Comparison of ENCODE assay signal across 8 mouse cellular contexts in the genomic region with DNA sequence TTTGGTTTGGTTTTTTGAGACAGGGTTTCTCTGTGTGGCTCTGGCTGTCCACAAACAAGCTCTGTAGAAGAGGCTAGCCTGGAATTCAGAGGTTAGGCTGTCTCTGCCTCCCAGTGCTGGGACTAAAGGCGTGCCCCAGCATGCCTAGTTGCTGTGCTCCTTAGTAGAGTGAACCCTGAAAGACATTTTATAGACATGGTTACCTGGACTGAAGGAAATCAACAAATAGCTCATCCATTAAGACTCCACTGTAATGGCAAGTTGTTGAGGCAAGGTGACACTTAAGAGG. TPM values are rescaled to one million over a fixed set of nuclear protein-coding genes. Genes with fewer than 3 reads are reported as not detected.
DNase-seq lines count a peak whose midpoint lies in the region; ATAC-seq and TF ChIP-seq lines count a peak whose summit lies in the region.

No protein-coding gene starts in this region.

- no peak for DNase-seq in lung, postnatal 0 days (ENCODE audit: low spot score)
- DNase-seq in lung, postnatal 4 days: no peak
- no peak for DNase-seq in left cerebral cortex, adult 18-20 months (ENCODE audit: low spot score in 2 of 2)
- DNase-seq in frontal cortex, postnatal 36 days (ENCODE audit: low spot score in 2 of 2): no peak
- DNase-seq in B cell, adult 2 months: no peak

- H3K4me3 ChIP-seq in lung, postnatal 0 days (ENCODE audit: low read depth, low read length): peak overlapping the region; percentile 100; the same call in 1 of the 2 replicates
- peak overlapping the region; percentile 68; the same call in 1 of the 2 replicates for H3K4me3 ChIP-seq in cortical plate, adult 2 months (ENCODE audit: insufficient read depth, low read length)
- H3K4me3 ChIP-seq in hindbrain, embryonic 12.5 days: peak overlapping the region; percentile 88

- TF ChIP-seq CTCF in lung, postnatal 0 days (IDR thresholded peaks at IDR 0.05): no peak
- no peak for TF ChIP-seq CTCF in cortical plate, adult 2 months (IDR thresholded peaks at IDR 0.05; ENCODE audit: extremely low read depth, insufficient read depth, low read length)

- H3K27me3 ChIP-seq in lung, postnatal 0 days (replicated peaks; ENCODE audit: insufficient read depth, low read length): no peaks in the 10 kb centered on the region
- H3K27me3 ChIP-seq in hindbrain, embryonic 12.5 days: no peaks in the 10 kb centered on the region

- no peaks in the 10 kb centered on the region for H3K36me3 ChIP-seq in lung, postnatal 0 days (ENCODE audit: insufficient read depth, low read length)
- H3K36me3 ChIP-seq in hindbrain, embryonic 12.5 days: no peaks in the 10 kb centered on the region

- 17% methylated on average over 1 of the region's 1 CpGs for WGBS in lung, postnatal 0 days
- WGBS in hindbrain, embryonic 12.5 days: 39% methylated on average over 1 of the region's 1 CpGs

- no peak for TF ChIP-seq POLR2A in cortical plate, adult 2 months (IDR thresholded peaks at IDR 0.05; ENCODE audit: extremely low read depth, insufficient read depth, low read length)

- no peak for TF ChIP-seq EP300 in lung, postnatal 0 days (IDR thresholded peaks at IDR 0.05)

- peak overlapping the region; percentile 63 for H3K4me2 ChIP-seq in lung, postnatal 0 days (replicated peaks; ENCODE audit: low read depth, low read length)
- H3K4me2 ChIP-seq in hindbrain, embryonic 12.5 days (replicated peaks): peak overlapping the region; percentile 62

- no peaks in the 10 kb centered on the region; the same call in 1 of the 2 replicates for H3K4me1 ChIP-seq in lung, postnatal 0 days (ENCODE audit: insufficient read depth, low read depth, low read length)
- no peaks in the 10 kb centered on the region for H3K4me1 ChIP-seq in cortical plate, adult 2 months (ENCODE audit: control insufficient read depth, insufficient read depth, low read length)
- peaks cover 16% of the 10 kb centered on the region for H3K4me1 ChIP-seq in hindbrain, embryonic 12.5 days

- no peak overlapping the region for H3K9ac ChIP-seq in lung, postnatal 0 days (replicated peaks; ENCODE audit: low read depth)
- peak overlapping the region; percentile 45; the same call in 1 of the 2 replicates for H3K9ac ChIP-seq in hindbrain, embryonic 12.5 days

- ATAC-seq in lung, postnatal 0 days: no peak
- ATAC-seq in hindbrain, embryonic 12.5 days (ENCODE audit: low FRiP score): 0 out of 2 replicates have a peak, but pooled peaks have one; percentile 2
- peak; percentile 4; the same call in 1 of the 2 replicates for ATAC-seq in megakaryocyte progenitor cell, adult 5-6 weeks (replicated peaks; ENCODE audit: poor library complexity)

- H3K9me3 ChIP-seq in lung, postnatal 0 days (ENCODE audit: low read length): no peaks in the 10 kb centered on the region
- no peaks in the 10 kb centered on the region for H3K9me3 ChIP-seq in hindbrain, embryonic 12.5 days (replicated peaks)

- H3K27ac ChIP-seq in lung, postnatal 0 days (ENCODE audit: low read length): no peak overlapping the region
- H3K27ac ChIP-seq in cortical plate, adult 2 months (ENCODE audit: insufficient read depth, low read length): no peak overlapping the region
- no peak overlapping the region for H3K27ac ChIP-seq in hindbrain, embryonic 12.5 days

RNA-seq across cellular contexts. Expression of a gene that starts 0.8 kb away (rescaled TPM):
- polyA plus RNA-seq in lung, postnatal 0 days (2015; fragmentation: Nextera tagmentation; extraction: Ambion mirVana): 62.6 and 68.8 TPM in 2 replicates
- 74.9 and 79.3 TPM in 2 replicates for polyA plus RNA-seq in cortical plate, adult 2 months (2012; rRNA removed)
- 173 and 179 TPM in 2 replicates for polyA plus RNA-seq in hindbrain, embryonic 12.5 days (2016; fragmentation: Nextera tagmentation; extraction: Ambion mirVana)
- 305 and 320 TPM in 2 replicates for total RNA-seq in megakaryocyte progenitor cell, adult 5-6 weeks (2015)
- 315 and 364 TPM in 2 replicates for total RNA-seq in megakaryocyte progenitor cell, adult 5-6 weeks (2017)
- 10 to 100 TPM; 82.7 to 91.8 TPM for total RNA-seq in left cerebral cortex, adult 18-20 months (2021)
